Mouse (Mus musculus) liver, adult 2 months (tissue): ENCODE measurements around the gene Faap20. TPM values are rescaled to one million over a fixed set of nuclear protein-coding genes. Genes with fewer than 3 reads are reported as not detected.

Experiments used
- DNase-seq: peaks from one replicate; pipeline ENCODE4 v3.0.0-alpha.2; 2011; ENCODE audit warnings: low read depth, low spot score; ENCODE audit errors: extremely low read depth
- H3K27ac ChIP-seq: fragments of 200-500 bp; replicated peaks from 2 replicates; pipeline ENCODE4 v1.5.1; 2012; ENCODE audit warnings: low read depth, mild to moderate bottlenecking, control low read depth, inconsistent platforms, low read length; ENCODE audit not compliant: insufficient read depth
- H3K27me3 ChIP-seq: fragments of 200-500 bp; 2 replicates; pipeline ENCODE4 v1.6.1; 2012; ENCODE audit warnings: mild to moderate bottlenecking, moderate library complexity, low read length, inconsistent platforms; ENCODE audit not compliant: control insufficient read depth, insufficient read depth
- H3K36me3 ChIP-seq: fragments of 200-500 bp; 2 replicates; pipeline ENCODE4 v1.6.1; 2012; ENCODE audit warnings: low read length, inconsistent platforms; ENCODE audit not compliant: control insufficient read depth, insufficient read depth
- H3K4me1 ChIP-seq: fragments of 200-500 bp; 2 replicates; pipeline ENCODE4 v1.6.1; 2011; ENCODE audit warnings: low read length; ENCODE audit not compliant: control insufficient read depth, insufficient read depth
- H3K4me3 ChIP-seq: fragments of 200-500 bp; 2 replicates; pipeline ENCODE4 v1.5.1; 2011; ENCODE audit warnings: low read depth, mild to moderate bottlenecking, control low read depth, low read length, moderate library complexity; ENCODE audit not compliant: insufficient read depth
- H3K79me2 ChIP-seq: fragments of 200-500 bp; 2 replicates; pipeline ENCODE4 v1.6.1; 2012; ENCODE audit warnings: inconsistent platforms, mild to moderate bottlenecking, low read length, moderate library complexity; ENCODE audit not compliant: control insufficient read depth, insufficient read depth
- H3K9ac ChIP-seq: fragments of 200-500 bp; 2 replicates; pipeline ENCODE4 v1.6.1; 2012; ENCODE audit warnings: low read depth, mild to moderate bottlenecking, control low read depth, inconsistent platforms, low read length
- CTCF ChIP-seq: fragments of 200-500 bp; IDR thresholded peaks from 2 replicates; pipeline ENCODE4 v1.5.1; 2011; ENCODE audit warnings: low read depth, low read length, control low read depth
- POLR2A ChIP-seq: fragments of 200-500 bp; IDR thresholded peaks from 2 replicates; pipeline ENCODE4 v1.6.1; 2011; ENCODE audit warnings: low read length, control low read depth; ENCODE audit not compliant: insufficient read depth; ENCODE audit errors: extremely low read depth
- WGBS: fragments of 180-500 bp; shearing (Covaris S2); methylation state at CpG from one replicate; pipeline ENCODE4 v1.1.7; 2018; 5-methylcytosine and 5-hydroxymethylcytosine counted together
- polyA plus RNA-seq: library from polyadenylated mRNA; depleted of rRNA; stranded (reverse); fragments of >200 nt; gene quantifications from 2 replicates; pipeline ENCODE4 v1.2.3, GENCODE M21; 2012
- total RNA-seq: library from RNA; depleted of rRNA; stranded (reverse); fragments of >200 nt; gene quantifications from 2 replicates; pipeline ENCODE4 v1.2.3, GENCODE M21; 2014

Gene Faap20
- total and polyA plus RNA-seq, 2 experiments, result 5.4 to 28.6 TPM

DNA sequence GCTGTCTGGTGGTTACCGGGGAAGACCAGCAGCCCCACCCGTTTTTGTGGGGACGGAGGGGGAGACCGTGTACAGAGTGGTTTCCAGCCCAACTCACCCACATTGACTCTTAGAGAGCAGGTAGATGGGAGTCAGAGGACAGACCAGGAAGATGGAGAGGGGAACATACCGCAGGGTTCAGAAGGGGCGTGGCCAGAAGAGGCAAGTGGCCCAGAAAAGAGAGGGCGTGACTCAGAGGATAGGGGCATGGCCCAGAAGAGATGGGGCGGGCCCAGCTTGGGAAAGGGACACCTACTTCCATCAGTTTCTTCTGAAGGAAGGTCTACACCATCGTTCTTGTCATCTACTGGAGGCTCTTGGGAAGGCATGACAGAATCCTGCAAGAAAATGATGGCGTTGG lies 43.3 kb downstream of the Faap20 start:
- Histone ChIP-seq H3K9ac (no peak overlapping the region), H3K4me1 (no peaks in the 10 kb centered on the region), H3K27me3 (no peaks in the 10 kb centered on the region), H3K79me2 (no peaks in the 10 kb centered on the region), H3K36me3 (no peaks in the 10 kb centered on the region), H3K4me3 (no peak overlapping the region), H3K27ac (no peak overlapping the region)
- TF ChIP-seq POLR2A, result no peak
- no peak for TF ChIP-seq CTCF
- no peak for DNase-seq
- WGBS, result 89% methylated on average over 10 of the region's 10 CpGs

DNA sequence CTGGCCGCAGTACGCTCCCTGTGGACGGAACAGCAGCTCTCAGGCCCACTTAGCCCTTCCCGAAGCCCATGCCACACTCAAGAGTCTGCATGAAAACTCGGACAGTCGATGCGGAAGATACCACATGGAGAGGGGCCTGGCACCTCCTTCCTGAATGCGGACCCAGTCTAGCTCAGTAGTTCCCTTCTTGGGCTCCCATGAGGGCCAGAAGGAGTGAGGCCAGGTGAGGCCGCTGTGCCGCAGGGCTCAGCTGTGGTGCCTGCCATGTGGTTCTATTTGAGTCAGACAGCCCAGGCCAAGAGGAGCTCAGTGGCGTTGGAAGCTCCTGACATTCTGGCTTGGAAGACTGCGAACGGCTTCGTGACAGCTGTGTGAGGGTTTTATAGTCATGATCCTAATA lies 44.8 kb downstream of the Faap20 start:
- Histone ChIP-seq H3K4me3 (no peak overlapping the region), H3K36me3 (no peaks in the 10 kb centered on the region), H3K27me3 (no peaks in the 10 kb centered on the region), H3K9ac (no peak overlapping the region), H3K79me2 (no peaks in the 10 kb centered on the region), H3K27ac (no peak overlapping the region), H3K4me1 (no peaks in the 10 kb centered on the region)
- TF ChIP-seq POLR2A (no peak), CTCF (no peak)
- WGBS, result 97% methylated on average over 14 of the region's 14 CpGs
- DNase-seq, result no peak

DNA sequence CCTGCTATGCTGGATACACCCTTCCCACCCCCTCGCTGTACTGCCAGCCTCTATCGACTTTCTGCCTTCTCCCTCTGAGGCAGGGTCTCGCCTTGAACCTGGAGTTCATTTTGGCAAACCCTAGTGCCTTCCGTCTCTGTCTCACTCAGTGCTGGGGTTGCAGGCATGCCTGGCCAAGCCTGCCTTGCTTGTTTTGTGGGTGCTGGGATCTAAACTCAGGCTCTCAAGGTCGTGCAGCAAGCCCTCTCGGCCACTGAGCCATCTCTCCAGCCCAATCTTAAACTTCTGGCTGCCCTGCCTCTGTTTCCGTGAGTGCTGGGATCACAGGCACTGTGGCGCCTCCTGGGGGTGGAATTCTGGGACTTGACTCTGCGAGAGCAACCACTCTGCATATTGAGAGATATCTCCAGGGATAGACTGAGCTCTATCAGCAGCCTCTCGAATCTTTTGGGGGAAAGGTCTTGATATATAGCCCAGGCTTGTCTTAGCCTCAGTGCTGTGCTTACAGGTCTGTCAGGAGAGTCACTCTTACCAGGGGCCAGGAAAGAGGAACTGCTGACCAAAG lies 45.5 kb downstream of the Faap20 start:
- Histone ChIP-seq H3K27me3 (no peaks in the 10 kb centered on the region), H3K4me3 (no peak overlapping the region), H3K9ac (no peak overlapping the region), H3K36me3 (no peaks in the 10 kb centered on the region), H3K79me2 (no peaks in the 10 kb centered on the region), H3K27ac (no peak overlapping the region), H3K4me1 (no peaks in the 10 kb centered on the region)
- TF ChIP-seq POLR2A, result no peak
- peak; percentile 37; the same call in 1 of the 2 replicates for TF ChIP-seq CTCF
- WGBS, result 82% methylated on average over 10 of the region's 10 CpGs
- DNase-seq, result no peak

DNA sequence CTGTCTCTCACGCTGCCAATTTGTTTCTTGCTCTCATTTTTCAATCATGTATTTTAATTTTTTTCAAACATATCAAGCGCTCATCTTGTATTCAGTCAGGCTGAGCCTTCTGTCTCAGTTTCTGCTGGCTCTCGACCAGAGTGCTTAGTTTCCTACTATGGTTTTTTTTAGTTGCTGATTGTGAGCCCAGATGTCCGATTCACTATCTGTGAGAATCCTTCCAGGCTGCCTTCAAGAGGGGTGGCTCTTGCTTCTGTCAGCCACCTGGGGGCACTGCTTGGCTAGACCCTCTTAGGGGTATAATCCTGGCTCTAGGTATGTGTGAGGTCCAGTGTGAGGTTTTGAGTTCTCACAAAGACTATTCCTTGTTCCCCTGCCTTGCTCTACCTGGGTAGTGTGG lies 46.4 kb downstream of the Faap20 start:
- DNase-seq, result no peak
- no peak overlapping the region for H3K27ac ChIP-seq
- H3K9ac ChIP-seq, result no peak overlapping the region
- H3K4me3 ChIP-seq, result no peak overlapping the region
- H3K79me2 ChIP-seq, result no peaks in the 10 kb centered on the region
- H3K36me3 ChIP-seq, result no peaks in the 10 kb centered on the region
- 77% methylated on average over 4 of the region's 4 CpGs for WGBS
- no peaks in the 10 kb centered on the region for H3K27me3 ChIP-seq
- H3K4me1 ChIP-seq, result no peaks in the 10 kb centered on the region
- TF ChIP-seq POLR2A (no peak), CTCF (no peak)

DNA sequence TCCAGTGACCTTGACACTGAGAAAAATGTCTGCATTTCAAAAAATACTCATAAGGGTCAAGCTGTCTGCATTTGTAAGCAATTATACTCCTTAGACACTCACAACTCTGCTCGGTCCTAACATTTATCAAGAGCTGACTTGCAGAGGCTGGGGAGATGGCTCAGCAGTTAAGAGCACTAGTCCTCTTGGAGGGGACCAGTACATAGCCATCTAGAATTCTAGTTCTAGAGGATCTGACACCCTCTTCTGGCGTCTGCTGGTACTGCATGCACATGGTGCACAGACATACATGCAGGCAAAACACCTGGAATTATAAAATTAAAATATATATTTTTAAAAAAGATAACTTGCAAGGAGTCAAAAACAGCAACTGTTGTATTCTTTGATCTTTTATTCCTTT lies 47.5 kb downstream of the Faap20 start:
- no peak for TF ChIP-seq POLR2A
- peak; percentile 13; the same call in 1 of the 2 replicates for TF ChIP-seq CTCF
- Histone ChIP-seq H3K4me1 (no peaks in the 10 kb centered on the region), H3K4me3 (no peak overlapping the region), H3K27ac (no peak overlapping the region), H3K9ac (no peak overlapping the region), H3K36me3 (no peaks in the 10 kb centered on the region), H3K27me3 (no peaks in the 10 kb centered on the region), H3K79me2 (no peaks in the 10 kb centered on the region)
- 59% methylated on average over 2 of the region's 2 CpGs for WGBS
- no peak for DNase-seq

DNA sequence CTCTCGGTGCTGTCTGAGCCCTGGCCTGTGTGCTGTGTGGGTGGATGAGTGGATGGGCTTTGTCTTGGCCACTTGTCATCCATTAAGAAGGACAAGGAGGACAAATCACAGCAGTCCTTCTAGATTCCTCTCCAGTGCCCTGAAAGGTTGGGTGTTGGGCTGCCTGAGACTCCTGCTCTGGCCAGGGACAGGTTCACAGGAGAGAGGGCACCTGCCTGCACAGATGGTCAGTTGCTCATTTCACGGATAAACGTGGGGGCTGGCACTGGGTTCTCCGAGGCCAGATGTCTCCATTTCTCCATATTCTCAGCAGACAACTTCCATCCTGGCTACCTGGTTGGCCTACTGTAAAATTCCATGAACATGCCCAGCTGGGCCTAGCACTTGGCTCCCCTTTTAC lies 49.2 kb downstream of the Faap20 start:
- TF ChIP-seq CTCF (no peak), POLR2A (no peak)
- Histone ChIP-seq H3K27me3 (no peaks in the 10 kb centered on the region), H3K27ac (no peak overlapping the region), H3K4me3 (no peak overlapping the region), H3K9ac (no peak overlapping the region), H3K4me1 (no peaks in the 10 kb centered on the region), H3K79me2 (no peaks in the 10 kb centered on the region), H3K36me3 (no peaks in the 10 kb centered on the region)
- 97% methylated on average over 4 of the region's 4 CpGs for WGBS
- DNase-seq, result no peak
